Mouse (Mus musculus): ENCODE data around the gene Tshz3.

Tshz3 gene

DNA sequence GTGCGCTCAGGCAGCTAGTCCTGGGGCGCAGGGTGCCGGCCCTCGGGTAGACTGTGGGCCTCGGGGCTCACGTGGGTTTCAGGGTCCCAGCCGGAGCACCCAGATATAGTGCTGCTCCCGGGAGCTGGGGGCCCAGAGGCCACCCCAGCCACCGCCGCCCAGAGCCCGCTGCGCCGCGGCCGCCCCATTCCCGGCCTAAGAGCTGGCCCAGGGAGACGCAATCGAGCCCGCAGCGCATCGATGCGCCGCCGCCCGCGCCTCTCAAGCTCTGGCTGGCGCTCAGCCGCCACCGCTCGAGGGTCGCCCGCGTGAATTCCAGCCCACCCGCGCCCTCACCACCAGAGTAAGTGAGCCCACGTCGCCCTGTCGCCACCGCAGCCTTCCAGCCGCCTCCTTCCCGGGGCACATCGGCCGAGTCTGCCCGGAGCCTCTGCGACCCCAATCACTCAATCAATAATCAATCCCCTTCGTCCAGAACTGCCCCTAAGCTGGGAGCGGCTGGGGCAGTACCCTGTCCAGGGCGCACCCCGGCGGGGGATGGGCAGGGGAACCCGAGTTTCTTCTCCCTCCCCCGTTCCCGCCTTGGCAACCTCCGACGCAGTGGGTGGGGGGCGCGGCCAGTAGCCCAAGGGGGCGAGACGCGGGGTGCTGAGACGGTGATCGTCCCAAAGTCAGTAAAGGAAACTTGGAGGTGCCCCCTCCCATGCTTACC is 1.4 kb upstream of the Tshz3 start:
- in situ Hi-C loops (cut with MseI, MboI), result loop anchor here in 1 of 2 experiments (10.0 kb wide), 1 partner anchor 648 kb away; no protein-coding TSS in a partner anchor

DNA sequence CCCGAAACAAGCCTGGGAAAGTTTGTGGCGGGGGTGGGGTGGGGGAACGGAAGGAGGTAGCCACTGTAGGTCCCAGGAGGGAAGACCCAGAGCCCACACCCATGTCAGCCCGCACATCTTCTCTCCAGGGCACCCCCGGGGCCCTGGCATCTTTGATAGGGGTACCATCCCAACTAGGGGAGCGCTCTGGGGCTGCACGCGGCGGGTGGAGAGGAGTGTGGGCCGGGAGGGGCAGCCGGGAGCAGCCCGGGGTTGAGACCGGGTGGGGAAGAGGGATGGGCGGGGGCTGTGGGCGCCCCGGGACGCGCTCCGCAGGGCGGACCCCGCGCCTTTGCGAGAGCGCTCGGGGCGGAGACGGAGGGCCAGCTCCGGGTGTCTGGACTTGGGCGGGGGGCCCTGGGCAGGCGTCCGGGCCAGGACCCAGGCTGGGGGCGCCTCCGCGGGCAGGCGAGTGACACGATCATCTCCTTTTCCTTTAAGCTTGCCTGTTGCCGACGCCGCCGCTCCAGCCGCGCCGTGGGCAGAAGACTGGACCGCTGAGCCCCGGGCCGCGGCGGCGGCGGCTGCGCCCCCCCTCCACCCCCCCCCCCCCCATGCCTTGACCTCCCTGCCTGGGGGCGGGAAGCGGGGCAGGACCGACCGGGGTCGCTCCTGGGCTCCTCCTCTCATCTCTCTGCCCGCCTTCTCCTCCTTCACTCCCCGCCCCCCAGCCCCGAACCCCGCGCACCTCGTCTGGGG is 631 bp upstream of the Tshz3 start:
- in situ Hi-C loops (cut with MseI, MboI), result loop anchor here in 1 of 2 experiments (10.0 kb wide), 1 partner anchor 648 kb away; no protein-coding TSS in a partner anchor

DNA sequence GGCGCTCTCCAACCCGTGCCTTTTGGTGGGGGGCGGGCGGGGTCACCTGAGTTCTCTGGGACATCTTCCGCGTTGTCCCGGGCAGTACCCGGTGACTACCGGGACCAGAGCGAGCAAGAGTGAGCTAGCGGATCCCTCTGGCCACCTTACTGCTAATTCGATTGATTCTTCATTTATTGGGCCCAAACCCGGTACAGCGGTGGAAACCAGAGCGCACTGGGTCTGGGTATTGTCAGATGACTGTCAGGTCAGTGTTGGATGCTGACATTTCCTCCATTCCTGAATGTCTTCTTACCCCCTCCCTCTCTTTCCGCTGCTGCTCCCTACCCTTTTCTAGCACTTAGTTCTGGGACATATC is 650 bp downstream of the Tshz3 start:
- in situ Hi-C loops (cut with MseI, MboI), result loop anchor here in 1 of 2 experiments (10.0 kb wide), 1 partner anchor 646 kb away; no protein-coding TSS in a partner anchor

DNA sequence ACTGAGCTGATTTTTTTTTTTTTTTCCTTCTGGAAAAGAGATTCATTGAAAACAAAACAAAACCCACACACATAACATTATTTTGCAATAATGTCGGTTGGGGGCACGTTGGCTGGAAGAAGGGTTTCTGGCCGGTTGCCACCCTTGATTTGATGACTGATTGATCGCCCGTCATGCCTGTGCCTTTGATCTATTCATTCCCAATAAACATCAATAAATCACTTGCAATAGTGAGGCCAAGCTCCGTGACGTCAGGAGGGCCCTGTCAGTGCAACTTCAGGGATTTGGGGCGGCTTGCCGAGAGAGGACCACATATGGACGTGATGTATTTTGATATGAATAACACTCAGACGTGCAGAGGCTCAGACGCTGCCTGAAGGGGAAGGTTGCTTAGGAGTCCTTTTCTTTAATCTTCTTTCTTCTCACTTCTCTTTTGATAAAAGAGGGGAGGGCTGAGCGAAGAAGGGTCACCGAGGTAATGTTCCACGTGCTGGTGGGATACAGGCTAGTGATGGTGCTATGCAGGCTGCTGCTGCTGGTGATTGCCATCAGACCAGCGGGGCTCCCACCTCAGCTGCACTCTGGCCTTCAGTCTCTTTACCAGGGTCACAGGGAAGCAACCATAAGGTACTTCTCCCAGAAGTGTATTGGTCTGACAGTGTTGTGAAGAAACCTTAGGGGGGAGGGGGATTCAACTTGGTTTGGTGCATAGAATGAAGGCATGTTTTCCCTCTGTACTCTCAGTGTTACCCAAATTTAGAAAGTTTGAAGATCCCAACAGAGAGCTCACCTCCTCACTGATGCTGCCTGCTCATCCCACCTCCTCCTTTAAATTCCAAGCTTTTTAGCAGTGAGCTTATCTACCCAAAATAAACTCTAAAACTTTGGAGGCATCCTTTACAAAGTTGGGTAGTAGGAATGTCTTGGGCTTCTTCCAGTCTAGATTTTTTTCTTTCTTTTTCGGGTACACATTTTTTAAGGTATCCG is 1.4 kb downstream of the Tshz3 start:
- in situ Hi-C loops (cut with MseI, MboI), result loop anchor here in 1 of 2 experiments (10.0 kb wide), 1 partner anchor 646 kb away; no protein-coding TSS in a partner anchor

- in situ Hi-C loops (cut with MseI, MboI), result no loop called here
Observed at GRCm38 (mm10) chr7:36706636-36707035, 8.7 kb downstream of the Tshz3 start.

DNA sequence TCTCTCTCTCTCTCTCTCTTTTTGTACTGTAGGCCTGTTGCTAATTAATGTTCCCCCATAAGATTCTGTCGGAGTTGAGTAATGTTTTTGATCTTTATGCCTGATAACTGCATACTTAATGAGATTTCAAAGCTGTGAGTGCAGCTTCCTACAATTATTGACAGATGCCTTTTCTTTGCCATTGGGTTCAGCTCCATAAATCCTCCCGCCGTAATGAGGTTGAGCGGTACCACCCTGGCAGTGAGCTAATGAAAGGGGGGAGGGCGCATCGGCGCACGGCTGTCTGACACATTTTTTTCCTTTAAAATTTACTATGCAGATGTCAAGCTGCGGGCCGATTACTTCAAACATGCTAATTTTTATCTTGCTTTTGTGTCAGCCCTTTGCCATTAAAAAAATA is 9.3 kb downstream of the Tshz3 start:
- in situ Hi-C loops (cut with MseI, MboI), result no loop called here

GRCm38 (mm10) chr7:36707681-36708350 is 9.9 kb downstream of the Tshz3 start:
- in situ Hi-C loops (cut with MseI, MboI), result no loop called here

DNA sequence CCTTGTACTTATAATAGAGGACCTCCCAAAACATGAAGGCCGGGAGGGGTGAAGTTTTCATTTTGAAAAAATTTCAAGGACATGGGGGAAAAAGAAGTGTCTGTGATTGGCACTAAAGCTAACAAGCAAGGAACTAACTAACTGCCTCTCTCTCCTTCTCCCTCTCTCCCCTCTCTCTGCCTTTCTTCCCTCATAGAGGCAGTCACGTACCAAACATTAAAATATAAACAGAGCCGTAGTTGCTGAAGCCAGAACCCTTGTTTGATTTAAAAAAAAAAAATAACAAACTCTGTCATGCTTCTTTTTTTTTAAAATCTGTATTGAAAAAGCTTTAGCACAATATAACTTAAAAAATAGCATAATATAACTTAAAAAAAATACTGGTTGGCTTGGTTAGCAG is 10.9 kb downstream of the Tshz3 start:
- in situ Hi-C loops (cut with MseI, MboI), result no loop called here

DNA sequence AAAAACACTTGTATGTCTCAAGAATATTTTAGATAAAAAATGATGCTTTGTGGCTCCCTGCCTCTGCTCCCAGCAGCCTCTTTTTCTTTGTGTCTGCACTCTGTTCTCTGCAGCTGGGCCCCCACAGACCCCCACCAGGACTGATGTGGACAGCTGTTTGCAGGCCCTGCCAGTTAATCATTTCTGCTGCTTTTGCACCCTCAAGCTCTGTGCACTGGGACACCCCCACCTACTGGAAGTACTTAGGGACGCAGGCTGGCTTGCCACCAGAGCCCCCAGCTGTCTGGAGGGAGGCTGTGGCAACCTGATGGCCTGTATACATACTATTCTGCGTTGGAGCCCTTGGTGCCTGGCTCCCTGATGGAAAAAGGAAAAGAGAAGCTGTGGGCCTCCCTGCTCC is 11.3 kb downstream of the Tshz3 start:
- in situ Hi-C loops (cut with MseI, MboI), result no loop called here

DNA sequence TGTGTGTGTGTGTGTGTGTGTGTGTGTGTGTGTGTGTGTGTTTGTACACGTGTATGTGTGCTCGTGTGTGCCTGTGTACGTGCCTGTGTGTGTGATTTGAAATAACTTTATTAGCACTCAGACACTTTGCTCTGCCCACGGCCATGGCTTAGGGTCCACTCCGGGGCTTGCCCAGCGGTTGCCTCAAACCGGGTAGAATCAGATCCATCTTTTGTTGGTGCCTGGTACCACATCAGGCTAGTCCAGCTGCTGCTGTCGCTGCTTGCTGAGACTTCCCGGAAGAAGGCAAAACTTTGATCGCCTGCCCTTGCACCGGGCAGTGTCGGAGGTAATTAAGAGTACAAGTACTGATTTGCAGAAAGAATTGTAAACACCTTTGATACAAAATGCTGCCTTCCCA is 12.1 kb downstream of the Tshz3 start:
- in situ Hi-C loops (cut with MseI, MboI), result no loop called here

- in situ Hi-C loops (cut with MseI, MboI), result no loop called here
Observed at GRCm38 (mm10) chr7:36710387-36710786, 12.5 kb downstream of the Tshz3 start.

GRCm38 (mm10) chr7:36711766-36712165 is 13.8 kb downstream of the Tshz3 start:
- in situ Hi-C loops (cut with MseI, MboI), result no loop called here

- in situ Hi-C loops (cut with MseI, MboI), result no loop called here
Observed at GRCm38 (mm10) chr7:36714323-36714722, 16.4 kb downstream of the Tshz3 start.

DNA sequence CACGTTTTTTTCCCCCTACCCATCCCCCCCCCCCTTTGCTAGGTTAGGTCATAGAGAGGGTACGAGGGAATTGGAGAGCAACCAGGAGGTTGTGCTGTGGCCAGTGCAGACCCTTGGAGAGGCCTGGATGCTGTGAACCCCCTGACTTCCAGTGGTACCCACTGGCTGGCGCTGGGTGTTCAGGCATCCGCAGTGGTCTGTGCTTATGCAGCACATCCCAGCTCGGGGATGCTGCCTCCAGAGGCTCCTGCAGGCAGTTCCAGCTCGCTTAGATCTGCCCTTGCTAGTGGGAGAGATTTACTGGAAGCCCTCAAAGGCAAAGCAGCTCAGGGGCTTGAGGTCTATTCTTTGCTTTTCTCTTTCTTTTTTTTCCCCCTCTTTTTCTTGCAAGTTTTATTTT is 19.3 kb downstream of the Tshz3 start:
- in situ Hi-C loops (cut with MseI, MboI), result no loop called here

- in situ Hi-C loops (cut with MseI, MboI), result no loop called here
Observed at GRCm38 (mm10) chr7:36720830-36721229, 22.9 kb downstream of the Tshz3 start.

- in situ Hi-C loops (cut with MseI, MboI), result no loop called here
Observed at GRCm38 (mm10) chr7:36736303-36737050, 38.6 kb downstream of the Tshz3 start.

- in situ Hi-C loops (cut with MseI, MboI), result no loop called here
Observed at GRCm38 (mm10) chr7:36751480-36751879, 53.6 kb downstream of the Tshz3 start.

- in situ Hi-C loops (cut with MseI, MboI), result no loop called here
Observed at GRCm38 (mm10) chr7:36767501-36768092, 69.7 kb downstream of the Tshz3 start.

GRCm38 (mm10) chr7:36773086-36773485 is 75.2 kb downstream of the Tshz3 start:
- in situ Hi-C loops (cut with MseI, MboI), result no loop called here

DNA sequence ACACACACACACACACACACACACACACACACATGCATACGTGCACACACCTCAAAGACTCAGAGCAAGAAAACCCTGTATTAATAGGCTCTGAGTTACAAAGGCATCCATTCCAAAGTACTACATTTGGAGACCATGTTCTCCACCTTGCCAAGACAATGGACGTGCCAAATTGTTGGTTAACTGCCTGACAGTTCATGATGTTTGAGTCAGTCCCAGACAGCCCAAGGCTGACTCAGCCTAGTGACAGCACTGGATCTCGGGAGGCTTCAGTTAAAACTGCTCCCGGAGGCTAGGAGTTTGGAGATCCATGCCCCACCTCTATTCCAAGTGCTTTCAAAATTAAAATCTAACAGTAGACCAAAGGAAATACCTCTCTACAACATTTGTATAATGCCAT is 79.0 kb downstream of the Tshz3 start:
- in situ Hi-C loops (cut with MseI, MboI), result no loop called here

Measured in mouse trophoblast stem cell (cell line).